Mouse (Mus musculus) ES-Bruce4 (cell line): Measurements from ENCODE around the gene Ppfia1. TPM values are rescaled to one million over a fixed set of nuclear protein-coding genes. Genes with fewer than 3 reads are reported as not detected.

Experiments
- H3K27ac ChIP-seq: 2 replicates; pipeline ENCODE4 v1.5.1; 2012; ENCODE audit warnings: low read length, inconsistent platforms; ENCODE audit not compliant: insufficient read depth
- H3K27me3 ChIP-seq: 2 replicates; pipeline ENCODE4 v1.6.1; 2012; ENCODE audit warnings: mild to moderate bottlenecking, low read length, inconsistent platforms; ENCODE audit not compliant: control insufficient read depth, poor library complexity, insufficient read depth, severe bottlenecking
- H3K36me3 ChIP-seq: 2 replicates; pipeline ENCODE4 v1.6.1; 2012; ENCODE audit warnings: inconsistent platforms, mild to moderate bottlenecking, low read length, moderate library complexity; ENCODE audit not compliant: control insufficient read depth, poor library complexity, insufficient read depth, severe bottlenecking
- H3K4me1 ChIP-seq: one replicate; pipeline ENCODE4 v1.8.1; 2011; ENCODE audit warnings: low read length; ENCODE audit not compliant: control insufficient read depth, insufficient read depth
- H3K4me3 ChIP-seq: 2 replicates; pipeline ENCODE4 v1.5.1; 2011; ENCODE audit warnings: low read depth, mild to moderate bottlenecking, low read length
- H3K9ac ChIP-seq: 2 replicates; pipeline ENCODE4 v1.6.1; 2012; ENCODE audit warnings: low read depth, mild to moderate bottlenecking, inconsistent platforms; ENCODE audit not compliant: poor library complexity, severe bottlenecking
- H3K9me3 ChIP-seq: replicated peaks from 2 replicates; pipeline ENCODE4 v1.6.1; 2012; ENCODE audit warnings: mild to moderate bottlenecking, low read length, inconsistent platforms; ENCODE audit not compliant: control insufficient read depth, poor library complexity, insufficient read depth, severe bottlenecking
- CTCF ChIP-seq: IDR thresholded peaks from one replicate; pipeline ENCODE4 v1.8.1; 2011; ENCODE audit warnings: low read depth, low read length
- EP300 ChIP-seq: IDR thresholded peaks from 2 replicates; pipeline ENCODE4 v1.6.1; 2011; ENCODE audit warnings: low read depth, low read length; ENCODE audit not compliant: insufficient read depth
- POLR2A ChIP-seq: IDR thresholded peaks from one replicate; pipeline ENCODE4 v1.8.1; 2011; ENCODE audit warnings: low read length; ENCODE audit not compliant: insufficient read depth
- polyA plus RNA-seq: library from polyadenylated mRNA; stranded (reverse); fragments of >200 nt; gene quantifications from 2 replicates; pipeline ENCODE4 v1.2.4, GENCODE M21; 2011; ENCODE audit warnings: low read depth; ENCODE audit not compliant: missing spikeins, insufficient read depth, insufficient read length

Gene Ppfia1
- polyA plus RNA-seq, 1 experiment: 59.0 TPM

DNA sequence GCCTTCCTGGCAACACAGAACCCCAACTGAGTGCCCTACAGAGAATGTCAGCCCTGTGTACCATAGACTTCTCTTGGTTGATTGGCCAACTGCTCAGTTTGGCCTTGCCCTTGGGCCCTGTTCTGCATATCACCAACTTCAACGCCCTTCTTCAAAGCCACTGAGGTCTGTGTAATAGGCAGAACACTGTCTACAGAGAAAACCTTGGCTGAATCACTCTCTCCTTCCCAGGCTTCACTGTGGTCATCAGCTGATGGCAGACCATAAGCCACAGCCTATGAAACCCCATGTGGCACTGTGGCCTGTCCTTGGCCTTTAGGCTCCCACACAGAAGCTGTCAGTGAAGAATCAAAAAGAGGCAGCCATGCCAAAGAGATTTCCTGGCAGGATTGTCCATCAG lies 94.6 kb downstream of the Ppfia1 start:
- peaks cover 60% of the 10 kb centered on the region for H3K36me3 ChIP-seq
- H3K4me1 ChIP-seq: no peaks in the 10 kb centered on the region
- no peaks in the 10 kb centered on the region for H3K27me3 ChIP-seq
- no peak overlapping the region for H3K27ac ChIP-seq
- H3K4me3 ChIP-seq: no peak overlapping the region
- H3K9me3 ChIP-seq: no peaks in the 10 kb centered on the region
- TF ChIP-seq CTCF (no peak), POLR2A (no peak), EP300 (no peak)
- no peak overlapping the region for H3K9ac ChIP-seq

DNA sequence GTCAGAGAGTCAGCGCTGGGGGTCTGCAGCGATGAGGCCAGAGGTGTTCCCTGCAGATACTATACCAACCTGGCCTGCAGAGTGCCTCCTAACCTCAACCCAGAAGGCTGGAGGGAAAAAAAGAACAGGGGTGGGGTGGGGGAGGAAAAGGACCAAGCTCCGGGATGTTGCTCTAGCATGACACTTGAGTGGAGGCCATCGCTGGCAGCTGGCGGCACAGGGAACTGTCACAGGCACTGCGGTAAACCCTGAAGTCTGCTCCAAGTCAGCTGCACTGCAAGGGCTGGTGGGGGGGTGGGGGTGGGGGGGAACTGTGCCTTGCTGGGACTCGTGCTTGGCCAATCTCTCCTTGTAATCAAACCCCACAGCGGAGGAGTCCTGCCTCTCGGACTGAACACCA lies 102.9 kb downstream of the Ppfia1 start:
- peaks cover 31% of the 10 kb centered on the region for H3K36me3 ChIP-seq
- no peaks in the 10 kb centered on the region for H3K4me1 ChIP-seq
- no peak for TF ChIP-seq POLR2A
- no peak for TF ChIP-seq EP300
- TF ChIP-seq CTCF: no peak
- H3K9me3 ChIP-seq: no peaks in the 10 kb centered on the region
- H3K4me3 ChIP-seq: no peak overlapping the region
- H3K27me3 ChIP-seq: no peaks in the 10 kb centered on the region
- H3K27ac ChIP-seq: no peak overlapping the region
- H3K9ac ChIP-seq: no peak overlapping the region

- H3K4me3 ChIP-seq: no peak overlapping the region
- H3K27ac ChIP-seq: no peak overlapping the region
- TF ChIP-seq EP300 (no peak), CTCF (no peak), POLR2A (no peak)
- H3K27me3 ChIP-seq: no peaks in the 10 kb centered on the region
- no peaks in the 10 kb centered on the region for H3K4me1 ChIP-seq
- H3K36me3 ChIP-seq: peaks cover 27% of the 10 kb centered on the region
- no peaks in the 10 kb centered on the region for H3K9me3 ChIP-seq
- H3K9ac ChIP-seq: no peak overlapping the region
Observed at GRCm38 (mm10) chr7:144449637-144450570, 103.6 kb downstream of the Ppfia1 start.

GRCm38 (mm10) chr7:144448186-144448585 lies 105.3 kb downstream of the Ppfia1 start:
- no peak overlapping the region for H3K4me3 ChIP-seq
- H3K27me3 ChIP-seq: no peaks in the 10 kb centered on the region
- peaks cover 17% of the 10 kb centered on the region for H3K36me3 ChIP-seq
- H3K9me3 ChIP-seq: no peaks in the 10 kb centered on the region
- no peak overlapping the region for H3K9ac ChIP-seq
- TF ChIP-seq CTCF: no peak
- no peak for TF ChIP-seq POLR2A
- TF ChIP-seq EP300: no peak
- no peaks in the 10 kb centered on the region for H3K4me1 ChIP-seq
- no peak overlapping the region for H3K27ac ChIP-seq

GRCm38 (mm10) chr7:144447146-144447545 lies 106.4 kb downstream of the Ppfia1 start:
- Histone ChIP-seq H3K4me1 (no peaks in the 10 kb centered on the region), H3K36me3 (peaks cover 13% of the 10 kb centered on the region), H3K4me3 (no peak overlapping the region), H3K9ac (no peak overlapping the region), H3K27me3 (no peaks in the 10 kb centered on the region), H3K9me3 (no peaks in the 10 kb centered on the region), H3K27ac (no peak overlapping the region)
- TF ChIP-seq EP300 (no peak), POLR2A (no peak)

DNA sequence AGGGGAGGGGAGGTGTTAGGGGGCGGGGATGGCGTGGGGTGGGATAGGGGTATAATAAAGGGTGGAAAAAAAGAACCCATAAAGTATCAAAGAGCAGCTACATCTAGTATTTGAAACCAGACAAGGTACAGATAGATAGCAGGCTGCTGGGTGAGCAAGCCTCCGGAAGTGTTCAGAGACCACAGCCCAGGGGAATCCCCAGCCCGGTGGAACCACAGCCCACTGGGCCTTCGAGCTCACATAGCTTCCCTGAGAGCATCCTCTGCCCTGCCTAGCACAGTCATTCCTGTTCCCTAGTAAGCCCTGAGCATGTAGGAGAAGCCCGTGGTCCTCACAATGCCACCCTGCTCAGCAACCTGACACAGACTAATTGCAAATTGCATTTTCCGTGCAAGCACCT lies 108.7 kb downstream of the Ppfia1 start:
- Histone ChIP-seq H3K4me1 (no peaks in the 10 kb centered on the region), H3K27me3 (no peaks in the 10 kb centered on the region), H3K9me3 (no peaks in the 10 kb centered on the region), H3K36me3 (peaks cover 3% of the 10 kb centered on the region), H3K9ac (no peak overlapping the region), H3K27ac (no peak overlapping the region), H3K4me3 (no peak overlapping the region)
- TF ChIP-seq CTCF (no peak), EP300 (no peak)
